Mouse (Mus musculus) activated CD4-positive, CD25-positive, alpha-beta regulatory T cell, adult 4 months (primary cell): ENCODE measurements around the gene Cacna1h. TPM values are rescaled to one million over a fixed set of nuclear protein-coding genes. Genes with fewer than 3 reads are reported as not detected.

Experiments
- ATAC-seq: one replicate; pipeline ENCODE4 v1.8.0; 2017
- polyA plus RNA-seq, 2 experiments: library from polyadenylated mRNA; unstranded; fragments of 100-300 nt; shearing (Covaris generic); gene quantifications; one replicate each; pipeline ENCODE4 v1.2.1; 2017

Cacna1h gene
- polyA plus RNA-seq, 2 experiments from 2014 or later: not detected

- no peak for ATAC-seq
Measured at GRCm38 (mm10) chr17:25406011-25406441, 27.6 kb downstream of the Cacna1h start.

DNA sequence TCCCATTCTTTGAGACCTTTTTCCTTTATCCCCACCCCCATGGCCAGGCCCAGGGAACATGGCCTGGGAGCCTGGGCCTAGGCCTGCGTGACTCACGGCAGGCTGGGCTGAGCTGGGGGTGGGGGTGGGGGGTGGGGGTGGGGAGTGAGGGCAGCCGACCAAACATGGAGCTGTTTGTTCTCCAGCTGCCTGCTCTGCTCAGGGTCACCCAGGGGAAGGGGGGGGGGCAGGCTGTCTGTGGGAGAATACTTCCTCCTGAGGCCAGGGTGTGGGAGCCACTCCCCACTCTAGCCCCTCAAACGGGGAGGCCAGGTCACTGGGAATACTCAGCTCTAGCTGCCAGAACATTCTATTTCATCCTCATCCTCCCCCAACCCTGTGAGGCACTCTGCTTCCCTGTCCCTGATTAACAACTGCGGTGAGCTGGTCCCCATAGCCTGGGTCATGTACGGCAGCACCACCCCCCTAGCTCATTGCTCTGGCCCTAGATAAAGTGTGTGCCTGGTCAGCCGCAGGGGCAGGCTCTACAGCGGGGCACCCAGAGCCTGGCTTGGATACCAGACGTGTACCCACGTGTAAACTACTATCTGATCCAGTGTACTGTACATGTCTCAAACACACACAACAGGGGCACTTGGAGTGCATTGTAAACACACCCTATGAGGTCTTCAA lies 28.2 kb downstream of the Cacna1h start:
- no peak for ATAC-seq

GRCm38 (mm10) chr17:25404190-25404589 lies 29.4 kb downstream of the Cacna1h start:
- no peak for ATAC-seq

DNA sequence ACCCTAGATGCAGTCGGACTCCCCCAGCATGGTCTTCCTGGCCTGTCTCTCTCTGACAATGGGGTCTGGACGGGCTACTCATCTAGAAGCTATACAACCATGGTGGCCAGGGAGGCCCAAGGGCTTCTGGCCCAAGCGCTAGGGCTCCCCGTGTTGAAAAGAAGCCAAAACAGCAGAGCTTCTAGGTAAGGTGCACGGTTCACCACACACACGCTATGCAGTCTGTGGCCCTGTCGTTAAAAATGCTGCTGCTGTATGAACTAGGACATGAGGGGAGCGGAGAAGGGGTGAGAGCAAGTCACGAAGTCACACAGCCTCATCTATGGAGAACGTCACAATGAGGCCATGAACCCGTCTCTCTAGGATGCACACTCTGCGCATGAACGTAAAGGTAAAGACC lies 31.4 kb downstream of the Cacna1h start:
- ATAC-seq: no peak

DNA sequence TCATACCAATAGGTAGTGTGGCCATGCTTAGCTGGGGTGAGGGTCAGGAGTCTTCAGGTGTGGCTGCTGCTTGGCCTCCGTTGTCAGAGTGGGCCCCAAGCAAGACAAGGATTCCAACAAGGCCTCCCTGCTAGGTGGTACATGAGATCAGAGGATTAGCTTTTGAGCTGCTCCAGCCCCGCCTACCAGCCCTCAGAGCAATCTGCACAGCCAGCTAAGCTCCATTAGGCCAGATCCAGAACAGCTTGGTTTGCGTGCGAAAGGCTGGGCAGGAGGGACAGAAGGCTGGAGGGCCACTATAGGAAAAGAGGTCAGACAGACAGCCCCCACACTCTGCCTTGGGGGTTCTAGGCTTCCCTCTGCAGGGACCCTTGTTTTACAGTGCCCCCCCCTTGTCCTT lies 32.1 kb downstream of the Cacna1h start:
- no peak for ATAC-seq

GRCm38 (mm10) chr17:25400443-25400842 lies 33.1 kb downstream of the Cacna1h start:
- no peak for ATAC-seq

DNA sequence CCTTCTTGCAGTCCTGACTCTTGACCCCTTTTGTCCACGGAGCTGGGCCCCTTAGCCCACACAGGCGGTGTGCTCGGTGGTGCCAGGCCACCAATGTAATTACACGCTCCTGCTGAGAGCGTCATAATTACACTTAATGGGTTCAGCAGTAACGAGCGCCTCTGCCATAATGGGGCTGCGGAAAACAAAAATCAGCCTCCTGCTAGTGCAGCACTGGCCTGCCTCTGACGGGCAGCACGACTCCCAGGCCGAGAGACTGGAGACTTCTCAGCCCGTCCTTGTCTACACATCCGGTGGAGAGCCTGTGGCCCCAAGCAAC lies 35.1 kb downstream of the Cacna1h start:
- no peak for ATAC-seq

DNA sequence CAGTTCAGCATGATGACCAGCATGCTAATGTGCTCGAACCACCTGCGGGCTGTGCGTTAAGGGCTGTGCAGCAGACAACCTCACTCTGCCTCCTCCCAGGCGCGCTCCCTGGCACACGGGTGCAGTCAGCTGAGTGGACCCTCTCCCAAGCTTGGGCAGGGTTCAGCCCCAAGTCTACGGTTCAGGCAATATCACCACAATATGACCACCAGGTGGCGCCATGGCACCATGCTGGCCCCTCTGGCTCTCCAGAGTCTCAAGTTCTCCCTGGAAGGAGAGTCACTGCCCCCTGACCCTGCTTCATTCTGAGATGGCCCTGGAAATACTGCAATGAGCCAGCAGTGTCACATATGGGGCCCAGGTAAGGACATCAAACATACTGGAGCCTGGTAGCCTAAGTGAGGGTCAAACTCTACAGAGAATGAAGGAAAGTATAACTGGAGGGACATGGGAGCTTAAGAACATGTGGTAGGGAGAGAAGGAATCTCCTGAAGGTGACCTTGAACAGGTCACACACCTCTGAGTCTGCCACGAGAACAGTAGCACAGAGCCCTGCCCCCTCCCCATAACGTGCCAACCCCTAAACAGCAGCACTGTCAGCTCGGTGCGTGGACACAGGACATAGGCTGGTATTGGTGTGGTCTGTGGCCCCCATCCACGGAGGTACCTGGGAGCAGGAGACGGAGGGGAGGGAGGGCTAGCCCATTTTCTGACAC lies 35.6 kb downstream of the Cacna1h start:
- ATAC-seq: no peak

- no peak for ATAC-seq
Measured at GRCm38 (mm10) chr17:25394526-25394925, 39.1 kb downstream of the Cacna1h start.

- ATAC-seq: no peak
Measured at GRCm38 (mm10) chr17:25374011-25374410, 59.6 kb downstream of the Cacna1h start.

- no peak for ATAC-seq
Measured at GRCm38 (mm10) chr17:25372491-25372890, 61.1 kb downstream of the Cacna1h start.

- ATAC-seq: no peak
Measured at GRCm38 (mm10) chr17:25368973-25369372, 64.6 kb downstream of the Cacna1h start, which contains the start of gene Tpsg1. Gene Tpsg1 (plus strand): TSS chr17:25369273.

DNA sequence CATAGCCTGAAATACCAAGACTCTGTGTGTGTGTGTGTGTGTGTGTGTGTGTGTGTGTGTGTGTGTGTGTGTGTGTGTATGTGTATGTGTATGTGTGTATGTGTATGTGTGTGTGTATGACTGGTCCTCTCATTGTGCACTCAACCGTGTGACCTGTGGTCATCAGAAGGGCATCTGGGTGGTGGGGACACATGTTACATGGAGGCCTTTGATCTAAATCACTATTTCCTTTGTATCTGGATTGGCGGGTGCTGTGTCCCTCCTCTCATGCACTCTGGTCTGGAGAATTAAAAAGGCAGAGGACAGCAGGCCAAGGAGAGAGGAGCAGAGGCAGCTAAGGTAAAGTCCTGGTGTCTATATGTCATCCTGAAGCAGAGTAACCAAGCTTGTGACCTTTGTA lies 67.6 kb downstream of the Cacna1h start, which contains the start of gene Tpsb2:
Gene Tpsb2 (plus strand): TSS at position 301 of the 400 bp plus-strand sequence.
- ATAC-seq: no peak

DNA sequence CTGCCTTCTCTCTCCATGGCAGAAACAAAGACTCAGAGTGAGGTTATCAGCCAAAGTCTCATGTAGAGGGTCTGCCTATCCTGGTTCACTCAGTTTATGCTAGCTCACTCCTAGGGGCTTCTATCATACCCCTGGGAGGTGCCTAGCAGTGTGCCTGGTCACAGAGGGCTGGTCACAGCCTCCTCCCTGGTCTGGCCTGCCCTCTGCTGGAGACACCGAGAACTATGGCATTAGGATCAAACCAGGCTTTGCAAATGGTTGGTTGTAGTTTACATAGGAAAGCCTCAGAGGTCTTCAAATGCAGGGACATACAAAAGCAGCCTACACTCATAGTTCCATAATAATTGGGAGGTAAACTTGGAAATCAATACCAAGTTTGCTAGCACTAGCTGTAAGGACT lies 69.9 kb downstream of the Cacna1h start:
- ATAC-seq: no peak

GRCm38 (mm10) chr17:25361291-25361690 lies 72.3 kb downstream of the Cacna1h start:
- ATAC-seq: no peak

DNA sequence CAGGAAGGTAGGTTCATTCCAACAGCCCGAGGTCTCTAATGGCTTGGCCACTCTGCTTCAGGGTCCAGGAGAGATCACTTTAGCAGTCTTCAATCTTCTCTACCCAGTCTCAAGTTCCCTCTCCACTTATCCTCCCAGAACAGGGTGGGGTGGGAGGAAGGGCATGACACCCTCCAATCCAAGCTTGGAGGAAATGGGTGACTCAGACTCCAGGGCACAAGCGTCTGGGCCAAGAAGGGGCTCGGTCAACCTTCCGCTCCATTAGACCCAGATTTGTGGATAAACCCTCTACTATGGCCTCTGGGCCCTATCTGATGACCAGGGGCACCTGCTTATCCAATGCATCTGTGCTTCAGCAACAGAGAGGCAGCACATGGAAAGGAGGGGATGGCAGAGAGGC lies 88.1 kb downstream of the Cacna1h start, which contains the start of gene Tpsab1:
Gene Tpsab1 (minus strand): TSS at position 101 of the 400 bp plus-strand sequence.
- ATAC-seq: no peak

DNA sequence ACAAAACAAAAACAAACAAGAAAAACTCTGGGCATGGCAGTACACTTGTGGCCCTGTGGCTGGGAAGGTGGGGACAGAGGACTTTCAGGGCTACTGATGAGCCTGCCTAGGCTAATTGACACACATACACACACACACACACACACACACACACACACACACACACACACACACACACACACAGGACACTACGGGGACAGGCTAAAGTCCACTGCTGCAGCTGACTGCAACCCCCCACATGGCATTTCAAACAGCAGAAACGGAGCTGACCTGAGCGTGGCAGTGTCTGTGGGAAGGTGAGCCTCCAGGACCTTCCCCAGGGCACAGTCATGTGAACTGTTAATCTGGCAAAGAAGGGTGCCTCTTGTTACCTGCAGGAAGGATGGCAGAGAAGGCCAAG lies 92.1 kb downstream of the Cacna1h start:
- ATAC-seq: no peak

- ATAC-seq: no peak
Measured at GRCm38 (mm10) chr17:25340003-25340402, 93.6 kb downstream of the Cacna1h start.

- no peak for ATAC-seq
Measured at GRCm38 (mm10) chr17:25338218-25338617, 95.4 kb downstream of the Cacna1h start.

DNA sequence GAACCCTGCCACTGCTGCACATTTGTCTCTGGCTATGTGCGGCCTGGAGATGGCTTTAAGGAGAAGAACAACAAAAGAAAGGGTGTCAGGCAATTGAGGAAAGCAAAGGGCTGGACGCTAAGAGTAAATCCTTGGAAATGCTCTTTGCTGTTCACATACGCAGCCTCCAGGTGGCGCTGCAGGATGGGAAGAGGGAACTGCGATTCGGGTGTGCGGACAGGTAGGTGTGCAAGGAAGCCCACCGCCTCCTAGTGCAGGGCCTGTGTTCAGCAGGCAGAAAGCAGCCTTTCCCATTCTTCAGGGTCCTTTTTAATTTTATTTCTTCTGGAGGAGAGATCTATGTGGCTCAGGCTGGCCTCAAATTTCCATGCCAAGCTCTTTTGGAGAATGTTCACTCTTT lies 99.6 kb downstream of the Cacna1h start:
- ATAC-seq: no peak

GRCm38 (mm10) chr17:25332321-25332720 lies 101.3 kb downstream of the Cacna1h start:
- ATAC-seq: no peak
